Mouse (Mus musculus) fat pad, adult 2 months (tissue): ENCODE data around the gene Duxbl3.
"Not testable (repeated sequence)": the region's sequence is repeated elsewhere in the genome, so short reads cannot be mapped to it uniquely, and the experiment has no call there.

Source experiments
- DNase-seq: peaks from one replicate; pipeline ENCODE4 v3.0.0-alpha.2; 2011; ENCODE audit warnings: low read depth, low spot score; ENCODE audit errors: extremely low read depth

Gene Duxbl3

DNA sequence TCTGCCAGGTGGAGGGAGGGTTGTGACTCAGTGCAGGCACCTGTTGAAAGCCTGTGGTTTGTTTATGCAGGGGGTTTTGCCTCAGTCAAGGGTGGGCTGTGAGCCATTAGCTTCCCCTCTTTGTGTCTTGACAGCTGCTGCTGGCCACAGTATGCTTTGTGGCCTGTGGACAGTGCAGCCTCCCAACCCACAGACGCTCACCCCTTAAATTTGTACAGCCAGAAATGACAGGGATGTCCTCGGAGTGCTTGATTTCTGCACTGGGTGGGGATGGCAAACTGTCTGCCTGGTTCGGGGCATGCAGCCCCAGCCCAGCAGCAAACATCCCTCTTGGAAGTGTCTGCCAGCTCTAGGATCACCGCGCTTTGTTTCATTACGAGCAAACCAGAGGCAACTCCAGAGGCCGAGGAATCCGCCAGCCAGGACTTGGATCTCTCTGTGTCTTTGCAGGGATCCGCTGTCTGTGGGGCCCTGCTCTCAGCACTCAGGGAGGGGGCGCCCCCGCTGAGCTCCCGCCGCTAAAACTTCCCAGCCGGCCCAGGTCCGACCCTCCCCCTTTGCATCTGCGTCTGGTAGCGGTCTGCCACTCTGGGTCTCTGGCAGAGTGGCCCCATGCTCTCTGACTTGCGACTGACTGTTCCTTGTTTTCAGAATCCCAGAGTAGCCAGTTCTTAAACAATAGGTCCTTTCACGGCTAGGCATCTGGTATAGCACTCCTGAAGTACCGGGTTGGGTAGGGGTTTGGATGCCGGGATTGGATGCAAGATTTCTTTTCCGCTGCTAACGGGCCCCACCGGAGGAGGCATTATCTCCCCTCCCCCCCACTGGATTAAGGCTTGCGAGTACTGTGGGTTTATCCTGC is at the start of gene Duxbl3:
Duxbl3 (plus strand) TSS at position 207 of the 862 bp plus-strand sequence.
- not testable (repeated sequence) for DNase-seq

DNA sequence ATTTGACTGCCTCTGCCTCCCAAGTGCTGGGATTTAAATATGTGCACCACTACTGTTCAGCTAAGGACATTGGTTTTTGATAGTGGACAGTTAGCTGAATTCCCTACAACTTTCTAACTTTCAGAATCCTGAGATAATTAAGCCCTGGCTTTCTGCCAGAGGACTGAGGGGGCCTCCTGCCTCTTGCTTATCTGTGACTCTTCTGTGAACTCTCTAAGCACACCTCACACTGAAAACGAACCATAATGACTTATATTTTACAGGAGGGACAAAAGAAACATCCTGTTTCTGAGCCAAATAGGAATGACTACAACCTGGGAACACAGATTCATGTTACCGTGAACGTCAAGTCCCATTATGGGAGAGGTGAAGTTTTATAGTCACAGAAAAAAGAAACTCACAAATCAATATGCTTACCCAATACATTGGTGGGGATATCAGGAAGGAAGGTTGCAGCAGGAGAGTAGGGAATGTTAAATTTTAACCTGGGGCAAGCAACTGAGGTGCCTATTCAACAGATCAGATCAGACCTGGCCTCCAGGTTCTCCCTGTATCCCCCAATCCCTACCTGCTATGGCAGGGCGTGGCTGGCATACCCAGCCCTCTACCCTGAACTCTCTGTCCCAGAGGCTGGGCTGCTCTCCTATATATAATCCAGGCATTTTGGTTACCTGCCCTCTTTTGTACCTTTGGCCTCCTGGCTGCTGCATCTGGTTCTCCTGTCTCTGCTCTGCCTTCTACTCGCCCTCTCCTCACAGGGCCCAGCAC is 41.3 kb upstream of the Duxbl3 start:
- DNase-seq: not testable (repeated sequence)

DNA sequence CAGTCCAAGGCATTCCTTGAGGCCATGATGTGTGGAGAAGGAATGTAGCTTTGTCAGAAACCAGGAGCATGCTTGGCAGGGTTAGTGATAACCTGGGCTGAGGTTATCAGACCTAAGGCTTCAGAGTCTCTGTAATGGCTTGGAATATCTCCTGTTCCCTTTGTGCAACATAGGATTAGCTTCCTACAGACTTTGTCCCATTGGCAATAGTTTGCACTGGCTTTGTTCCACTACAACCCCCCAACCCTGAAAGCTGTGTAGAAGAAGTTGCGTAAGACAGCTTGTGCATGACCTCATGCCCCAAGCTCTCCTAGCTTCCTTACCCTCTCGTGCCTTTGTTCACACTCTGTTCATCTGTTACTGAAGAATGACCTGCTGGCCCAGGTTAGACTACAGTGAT is 20.6 kb upstream of the Duxbl3 start:
- DNase-seq: not testable (repeated sequence)

DNA sequence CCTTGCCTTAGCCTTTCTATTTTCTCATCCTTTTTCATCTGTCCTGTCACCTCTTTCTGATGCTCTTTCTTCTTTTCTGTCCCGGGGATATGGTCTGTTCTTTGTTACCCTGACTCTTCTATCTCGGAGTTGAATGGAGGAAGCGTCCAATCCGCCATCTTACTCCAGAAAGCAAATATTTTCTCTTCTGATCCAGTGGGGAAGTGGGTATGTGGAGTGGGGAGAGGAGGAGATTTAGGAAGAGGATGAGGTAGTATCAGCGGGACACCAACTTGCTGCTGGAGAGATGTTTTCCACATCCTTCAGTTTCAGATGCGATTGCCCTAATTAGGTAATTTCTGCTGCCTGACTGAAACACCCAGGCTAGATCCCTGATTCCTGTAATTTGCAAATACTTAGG is 967 bp downstream of the Duxbl3 start:
- not testable (repeated sequence) for DNase-seq

DNA sequence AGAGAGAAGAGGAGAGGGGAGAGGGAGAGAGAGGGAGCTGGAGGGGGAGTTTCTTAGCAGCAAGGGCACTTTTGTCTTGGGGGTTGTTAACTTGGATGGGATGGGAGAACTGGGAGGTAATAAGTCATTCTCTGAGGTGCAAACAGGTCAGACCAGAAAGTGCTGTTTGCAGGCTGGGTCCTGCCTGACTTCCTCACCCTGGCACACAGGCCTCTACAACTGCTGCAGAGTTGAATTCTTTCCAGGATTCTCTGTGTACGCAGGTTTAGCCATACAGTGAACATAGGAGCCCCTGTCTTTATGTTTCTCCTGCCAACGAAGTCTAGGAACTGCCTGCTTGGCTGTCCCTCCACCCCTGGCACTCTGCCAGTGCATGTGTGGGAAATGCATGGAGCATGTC is 29.0 kb downstream of the Duxbl3 start:
- DNase-seq: not testable (repeated sequence)

DNA sequence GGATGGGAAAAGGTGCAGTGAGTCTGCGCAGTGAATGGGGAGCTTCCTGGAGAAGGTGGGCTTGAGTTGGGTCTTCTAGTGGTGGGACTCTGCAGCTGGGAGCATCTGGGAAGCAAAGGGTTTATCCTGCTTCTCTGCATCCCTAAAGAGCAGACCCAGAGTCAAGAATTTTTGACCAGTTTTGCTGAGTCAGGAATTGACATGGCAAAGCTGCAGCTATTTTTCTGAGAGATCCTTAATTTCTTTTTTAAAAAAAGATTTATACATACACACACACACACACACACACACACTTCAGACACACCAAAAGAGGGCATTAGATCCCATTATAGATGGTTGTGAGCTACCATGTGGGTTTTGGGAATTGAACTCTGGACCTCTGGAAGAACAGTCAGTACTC is 36.1 kb downstream of the Duxbl3 start:
- no peak for DNase-seq

DNA sequence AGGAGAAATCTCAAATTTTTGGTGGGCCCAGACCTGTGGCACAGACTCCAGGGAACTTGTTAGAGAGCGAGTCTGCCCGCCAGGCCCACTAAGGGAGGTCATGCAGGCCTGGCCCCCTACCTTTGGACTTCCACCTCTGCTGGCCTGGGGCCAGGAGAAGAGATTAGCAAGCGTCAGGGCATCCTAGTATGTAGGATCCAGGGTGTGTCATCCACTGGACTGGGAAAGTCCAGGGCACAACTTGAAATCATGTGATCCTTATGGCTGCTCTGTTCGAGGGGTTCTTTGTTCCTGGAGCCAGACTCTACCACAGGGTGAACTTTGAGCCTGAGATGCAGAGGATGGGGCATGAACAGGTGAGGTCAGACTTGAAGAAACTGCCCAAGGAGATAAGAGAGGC is 39.3 kb downstream of the Duxbl3 start:
- no peak for DNase-seq

DNA sequence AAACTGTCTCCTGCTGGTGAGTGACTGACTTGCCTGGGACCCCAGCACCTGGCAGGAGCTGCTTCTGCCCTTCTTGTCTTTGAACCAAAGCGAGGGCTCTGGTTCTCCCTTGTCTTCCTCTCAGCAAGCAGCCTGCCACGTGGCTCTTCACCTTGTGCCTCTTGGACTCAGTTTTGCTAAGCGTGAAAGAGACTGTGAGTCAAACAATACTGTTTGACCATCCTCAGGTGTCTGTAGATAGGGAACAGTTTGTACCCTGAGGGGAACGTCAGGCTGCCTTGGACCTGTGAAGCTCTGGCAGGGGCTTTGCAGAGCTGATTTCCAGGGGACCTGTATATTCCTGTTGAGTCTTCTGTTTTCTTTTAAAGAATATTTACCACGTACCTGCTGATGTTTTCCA is 39.7 kb downstream of the Duxbl3 start:
- no peak for DNase-seq

DNA sequence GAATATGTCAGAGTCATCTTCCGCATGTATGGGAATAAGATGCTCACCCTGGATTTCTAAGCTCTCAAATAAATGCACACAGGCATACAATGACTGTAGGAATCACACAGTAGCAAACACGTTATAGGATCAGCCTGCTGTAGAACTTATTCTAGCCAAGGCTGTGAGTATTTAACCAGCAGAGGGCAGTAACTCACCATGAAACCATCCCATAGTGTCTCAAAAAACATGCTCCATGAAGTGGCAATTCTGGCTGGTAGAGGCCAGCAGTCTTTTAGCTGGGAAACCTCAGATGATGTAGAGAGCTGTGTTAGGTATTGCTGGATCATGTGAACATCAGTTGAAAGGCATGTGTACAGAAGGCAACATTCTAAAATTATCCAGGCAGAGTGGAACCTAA is 45.3 kb downstream of the Duxbl3 start:
- no peak for DNase-seq

DNA sequence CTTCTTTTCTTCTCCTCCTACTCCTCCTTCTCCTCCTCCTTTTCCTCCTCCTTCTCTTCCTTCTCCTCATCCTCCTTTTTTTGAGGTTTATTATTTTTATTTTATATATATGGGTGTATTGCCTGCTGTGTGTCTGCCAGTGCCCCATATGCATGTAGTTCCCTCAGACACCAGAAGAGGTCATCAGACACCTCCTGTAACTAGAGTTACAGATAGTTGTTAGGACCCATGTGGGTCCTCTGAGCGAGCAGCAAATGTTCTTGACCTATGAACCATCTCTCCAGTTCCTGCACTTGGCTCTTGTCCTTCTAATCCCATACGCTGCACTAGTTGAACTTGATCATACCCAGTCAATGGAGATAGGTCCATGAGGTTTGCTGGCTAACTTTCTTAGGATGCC is 48.3 kb downstream of the Duxbl3 start:
- DNase-seq: no peak

DNA sequence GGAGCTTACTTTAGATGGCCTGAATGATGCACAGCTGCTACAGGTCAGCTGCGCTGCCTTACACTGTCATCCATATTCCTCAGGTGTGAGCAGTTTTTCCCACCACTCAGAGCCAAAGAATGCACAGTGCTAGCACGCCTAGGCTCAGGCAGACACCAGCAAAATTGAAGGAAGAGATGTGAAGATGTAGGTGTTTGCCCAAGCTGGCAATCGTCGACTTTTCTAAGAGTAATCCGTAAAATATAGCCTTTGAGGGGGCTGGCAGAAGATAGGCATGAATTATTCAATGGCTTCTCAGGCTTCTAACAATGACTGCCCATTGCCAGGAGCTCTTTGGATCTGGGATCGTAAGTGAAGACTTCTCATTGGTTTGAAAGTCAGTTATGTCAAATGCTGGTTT is 51.1 kb downstream of the Duxbl3 start:
- DNase-seq: no peak

DNA sequence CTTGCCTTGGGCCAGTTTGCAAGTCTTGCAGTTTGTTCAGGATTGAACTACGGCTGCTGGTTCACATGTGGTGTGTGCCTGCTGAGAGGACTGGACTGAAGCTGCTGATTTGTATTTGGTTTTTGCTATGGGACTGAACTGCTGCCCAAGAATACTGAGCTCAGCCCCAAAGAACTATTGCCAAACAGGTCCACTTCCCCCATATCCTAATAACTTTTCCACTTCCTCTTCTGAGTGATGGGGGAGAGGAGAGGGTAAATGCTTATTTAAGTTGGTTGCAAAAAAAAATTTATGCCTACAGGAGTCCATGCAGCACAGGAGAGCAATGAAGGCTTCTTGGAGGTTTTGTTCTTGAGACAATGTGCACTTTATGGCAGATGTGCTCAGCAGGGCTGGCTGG is 51.7 kb downstream of the Duxbl3 start:
- no peak for DNase-seq

DNA sequence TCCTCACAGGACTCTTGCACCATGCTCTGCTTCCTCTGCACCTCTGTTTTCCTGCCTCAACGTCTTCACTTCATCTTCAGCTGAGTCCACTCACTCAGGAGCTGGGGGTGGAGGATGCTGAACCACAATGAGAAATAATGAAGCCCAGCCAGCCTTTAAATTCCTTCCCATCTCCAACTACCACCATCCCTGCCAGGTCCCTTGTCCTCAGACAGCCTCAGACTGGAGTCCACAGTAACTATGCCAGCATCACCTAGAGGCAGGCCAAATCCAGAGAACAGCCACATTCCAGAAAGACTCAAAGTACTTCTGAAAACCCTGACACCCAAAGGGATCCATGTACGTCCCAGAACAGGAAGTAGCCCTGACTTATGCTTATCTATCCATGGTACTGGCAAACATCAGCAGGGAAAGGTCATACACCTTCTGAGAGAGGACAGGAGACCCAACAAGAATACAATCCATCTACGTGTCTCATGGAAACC is 58.5 kb downstream of the Duxbl3 start:
- no peak for DNase-seq
